Mouse (Mus musculus) central nervous system, embryonic 11.5 days (tissue): ENCODE measurements around the gene Trappc12. TPM values are rescaled to one million over a fixed set of nuclear protein-coding genes. Genes with fewer than 3 reads are reported as not detected.

Experiments
- polyA plus RNA-seq: library from polyadenylated mRNA; depleted of rRNA; stranded (reverse); fragments of >200 nt; gene quantifications from 2 replicates; pipeline ENCODE4 v1.2.3, GENCODE M21; 2012; rRNA removed

The Trappc12 gene
- 20.9 and 29.7 TPM in 2 replicates for polyA plus RNA-seq

GRCm38 (mm10) chr12:28750021-28750633, at the start of gene Trappc12:
Gene Trappc12 (minus strand): TSS chr12:28750472.

GRCm38 (mm10) chr12:28751508-28752263, 1.4 kb upstream of the Trappc12 start, which contains the start of gene Eipr1:
Gene Eipr1 (plus strand): TSS chr12:28751803.

GRCm38 (mm10) chr12:28675121-28675924, 74.9 kb downstream of the Trappc12 start, which contains the start of gene Adi1:
Gene Adi1 (plus strand): TSS chr12:28675231.

GRCm38 (mm10) chr12:28649141-28650110, 100.8 kb downstream of the Trappc12 start, which contains the start of gene Rnaseh1:
Gene Rnaseh1 (plus strand): TSS chr12:28649602.

Other genes starting within 250 kb of the Trappc12 start
- 0.04 TPM in 1 of 2 replicates, not detected in the other for gene Dcdc2c, start 198.1 kb downstream of the Trappc12 start, polyA plus RNA-seq
- gene Allc, start 167.9 kb downstream of the Trappc12 start, polyA plus RNA-seq = not detected in 2 replicates
- 1.2 and 2.3 TPM in 2 replicates for gene Colec11, start 127.1 kb downstream of the Trappc12 start, polyA plus RNA-seq
- 1,190 and 1,305 TPM in 2 replicates for gene Rps7, start 114.5 kb downstream of the Trappc12 start, polyA plus RNA-seq
- 28.5 and 28.6 TPM in 2 replicates for gene Rnaseh1, start 100.9 kb downstream of the Trappc12 start, polyA plus RNA-seq
- 23.3 and 27.4 TPM in 2 replicates for gene Adi1, start 75.2 kb downstream of the Trappc12 start, polyA plus RNA-seq
- 22.7 and 26.3 TPM in 2 replicates for gene Eipr1, start 1.3 kb upstream of the Trappc12 start, polyA plus RNA-seq